Mouse (Mus musculus): ENCODE results near the gene Trpv4.

Gene Trpv4

DNA sequence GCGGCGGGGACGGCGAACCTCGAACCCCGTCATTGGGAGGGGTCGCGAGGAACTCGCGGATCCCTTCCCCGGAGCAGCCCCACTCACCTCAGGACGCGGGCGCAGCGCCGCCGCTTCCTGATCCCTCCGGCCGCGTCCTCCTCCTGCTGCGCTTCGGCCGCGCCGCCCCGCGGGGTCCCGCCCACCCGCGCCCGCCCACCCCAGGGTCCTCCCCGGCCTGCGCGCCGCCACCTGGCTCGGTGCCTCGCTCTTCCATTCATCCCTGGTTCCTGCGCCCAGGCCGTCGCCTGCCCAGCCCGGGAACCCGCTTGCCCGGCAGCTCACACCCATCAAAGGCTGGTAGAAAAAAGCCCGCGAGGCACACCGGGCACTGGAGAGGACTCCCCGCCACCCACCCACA is at the start of gene Trpv4:
Gene Trpv4, minus strand, starts transcription at position 167 of the 400 bp plus-strand sequence.
- DNase-seq, result peak; percentile 46 to 69

DNA sequence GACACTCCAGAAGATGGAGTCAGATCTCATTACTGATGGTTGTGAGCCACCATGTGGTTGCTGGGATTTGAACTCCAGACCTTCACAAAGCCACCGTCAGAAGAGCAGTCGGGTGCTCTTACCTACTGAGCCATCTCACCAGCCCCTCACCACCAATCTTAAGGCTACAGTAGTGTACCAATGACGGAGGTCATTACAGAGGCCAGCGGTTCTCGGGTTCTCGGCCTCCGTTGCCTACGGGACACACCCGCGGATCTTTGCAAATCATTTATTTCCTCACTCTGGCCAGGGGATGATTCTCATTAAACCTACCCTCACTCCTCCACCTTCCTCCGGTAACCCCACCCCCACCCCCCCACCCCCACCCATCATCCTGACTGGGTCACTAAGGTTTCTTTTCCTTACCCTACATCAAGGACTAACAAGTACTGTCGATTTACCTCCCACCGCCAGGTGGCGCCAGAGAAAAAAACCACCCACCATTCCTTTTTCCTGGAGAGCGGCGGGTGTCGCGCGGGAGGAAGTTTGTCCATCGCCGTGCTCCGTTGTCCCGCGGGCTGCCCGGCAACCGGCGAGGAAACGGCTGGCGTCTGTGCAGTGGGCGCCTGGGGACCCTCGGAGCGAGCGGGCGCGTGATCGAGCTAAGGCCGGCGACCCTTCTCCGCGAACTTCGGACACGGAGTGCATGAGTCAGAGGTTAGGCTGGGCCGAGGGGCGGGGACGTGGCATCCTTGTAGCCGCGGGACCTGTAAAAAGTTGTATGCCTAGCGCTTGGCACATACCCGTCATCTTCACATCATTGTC is 49.2 kb upstream of the Trpv4 start, which contains the start of gene Tchp:
Gene Tchp, plus strand, starts transcription at position 496 of the 804 bp plus-strand sequence.
- DNase-seq, result peak; percentile 97 to 98

DNA sequence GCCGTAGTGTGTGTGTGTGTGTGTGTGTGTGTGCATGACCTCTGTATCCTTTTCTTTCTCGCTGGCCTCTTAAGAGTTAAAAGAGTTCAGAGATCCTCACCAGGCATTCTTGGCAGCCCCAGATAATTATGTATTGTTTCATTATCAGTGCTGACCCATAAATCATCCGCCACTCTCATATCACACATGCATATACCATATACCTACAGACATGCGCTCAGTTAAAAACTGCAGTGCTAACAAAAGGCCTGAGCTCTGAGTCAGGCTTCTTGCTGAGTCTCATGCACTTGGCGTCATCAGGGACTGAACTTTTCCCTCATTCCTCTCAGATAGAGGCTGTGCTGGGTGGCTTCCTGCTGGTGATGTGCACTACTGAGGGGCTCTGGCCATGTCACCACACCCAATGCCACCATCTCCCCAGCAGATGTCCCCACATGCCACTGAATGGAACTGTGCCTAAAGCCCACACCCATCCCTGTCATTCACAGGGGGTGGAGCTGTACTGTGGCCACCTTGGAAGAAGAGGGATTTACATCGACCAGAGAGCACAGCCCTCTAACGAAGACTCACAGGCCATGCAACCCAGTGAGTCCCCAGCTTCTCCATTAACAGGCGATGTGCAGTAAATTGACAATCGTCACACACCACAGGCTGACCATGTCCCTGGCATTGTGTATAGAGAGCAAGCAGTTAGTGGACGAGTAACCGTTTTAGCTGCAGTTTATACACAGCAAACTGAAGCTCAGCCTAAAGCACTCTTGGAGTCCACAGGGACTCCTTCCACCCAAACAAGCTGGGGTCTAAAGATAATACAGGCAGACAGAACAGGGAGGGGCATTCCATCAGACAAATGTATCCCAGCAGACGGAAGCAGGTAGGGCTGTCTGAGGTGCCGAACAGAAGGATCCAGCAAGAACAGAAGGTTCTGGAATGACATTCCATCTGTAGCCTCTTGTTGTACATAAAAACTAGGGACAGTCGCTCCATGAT is 44.5 kb upstream of the Trpv4 start:
- peak; percentile 61 to 68 for DNase-seq

DNA sequence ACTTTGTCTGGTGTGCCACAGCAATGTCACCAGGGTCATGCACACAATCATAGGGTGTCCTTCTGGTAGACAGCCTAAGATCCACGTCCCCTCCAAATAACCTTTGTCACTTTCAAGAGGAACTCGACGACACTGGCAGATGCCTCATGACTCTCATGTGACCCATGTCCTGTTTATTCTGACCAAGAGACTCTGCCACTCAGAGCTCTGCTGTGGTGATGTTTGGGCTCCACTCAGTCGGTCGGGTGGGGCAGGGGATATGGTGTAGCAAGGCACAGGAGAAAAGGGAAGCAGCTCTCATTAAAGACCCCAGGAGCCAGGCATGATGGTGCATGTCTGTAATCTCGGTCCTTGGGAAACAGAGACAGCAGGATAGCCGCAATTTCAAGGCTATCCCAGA is 40.8 kb upstream of the Trpv4 start:
- no peak for DNase-seq

DNA sequence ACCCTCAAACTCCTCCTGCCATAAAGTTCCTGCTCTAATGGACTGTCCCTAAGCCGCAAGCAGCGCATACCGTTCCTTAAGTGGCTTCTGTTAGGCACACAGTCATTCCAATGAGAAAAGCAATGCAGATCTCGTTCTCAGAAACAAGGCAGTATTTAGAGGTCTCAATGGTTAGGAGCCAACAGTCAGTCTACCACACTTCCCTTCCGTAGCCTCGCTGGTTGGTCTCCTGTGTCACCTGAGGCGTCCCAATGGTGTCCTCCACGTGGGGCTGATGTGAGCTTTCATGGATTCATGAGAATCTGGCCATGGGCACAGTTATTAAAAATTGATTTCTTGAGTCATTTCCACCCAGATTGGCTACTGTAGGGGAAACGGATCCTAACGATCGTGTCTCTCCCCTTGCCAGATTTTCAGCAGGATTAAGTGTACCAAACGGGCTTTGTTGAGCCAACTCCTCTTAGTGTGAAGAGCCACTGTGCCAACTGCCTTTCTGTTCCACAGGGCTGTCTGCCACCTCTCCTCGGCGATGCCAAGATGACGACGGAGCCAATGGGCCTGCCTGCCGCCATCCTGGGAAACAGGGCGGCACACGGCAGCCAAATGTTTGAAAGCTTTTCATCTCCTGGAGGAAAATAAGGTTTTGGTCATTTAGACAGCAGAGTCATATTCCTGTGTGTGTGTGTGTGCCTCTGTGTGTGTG is 40.0 kb upstream of the Trpv4 start:
- no peak for DNase-seq

DNA sequence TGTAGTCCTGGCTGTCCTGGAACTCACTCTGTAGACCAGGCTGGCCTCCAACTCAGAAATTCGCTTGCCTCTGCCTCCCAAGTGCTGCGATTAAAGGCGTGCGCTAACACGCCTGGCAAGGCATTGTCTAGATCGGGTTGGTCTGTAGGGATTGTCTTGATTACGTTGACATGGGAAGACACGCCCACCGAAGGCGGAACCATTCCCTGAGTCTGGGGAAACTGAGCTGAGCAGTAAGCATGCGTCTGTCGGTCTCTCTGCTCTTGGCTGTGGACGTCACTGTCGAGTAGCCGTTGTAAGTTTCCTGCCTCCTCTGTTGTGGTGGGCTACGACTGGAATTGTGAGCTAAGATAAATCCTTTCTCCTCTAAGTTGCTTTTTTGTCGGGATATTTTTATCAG is 38.7 kb upstream of the Trpv4 start:
- DNase-seq, result no peak

DNA sequence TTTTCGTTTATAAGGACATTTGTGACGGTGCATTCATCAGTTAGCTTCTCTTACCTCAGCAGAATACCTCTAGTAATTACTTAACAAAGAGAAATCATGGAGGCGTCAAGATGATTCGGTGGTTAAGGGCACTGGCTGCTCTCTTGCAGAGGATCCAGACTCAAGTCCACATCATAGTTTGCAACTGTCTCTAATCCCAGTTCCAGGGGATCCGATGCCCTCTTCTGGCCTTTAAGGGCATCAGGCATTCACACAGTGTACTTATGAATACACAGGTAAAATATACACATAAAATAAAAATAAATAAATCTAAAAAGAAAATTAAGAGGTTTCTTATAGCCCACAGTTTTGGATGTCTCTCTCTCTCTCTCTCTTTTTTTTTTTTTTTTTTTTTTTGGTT is 37.6 kb upstream of the Trpv4 start:
- DNase-seq, result no peak

DNA sequence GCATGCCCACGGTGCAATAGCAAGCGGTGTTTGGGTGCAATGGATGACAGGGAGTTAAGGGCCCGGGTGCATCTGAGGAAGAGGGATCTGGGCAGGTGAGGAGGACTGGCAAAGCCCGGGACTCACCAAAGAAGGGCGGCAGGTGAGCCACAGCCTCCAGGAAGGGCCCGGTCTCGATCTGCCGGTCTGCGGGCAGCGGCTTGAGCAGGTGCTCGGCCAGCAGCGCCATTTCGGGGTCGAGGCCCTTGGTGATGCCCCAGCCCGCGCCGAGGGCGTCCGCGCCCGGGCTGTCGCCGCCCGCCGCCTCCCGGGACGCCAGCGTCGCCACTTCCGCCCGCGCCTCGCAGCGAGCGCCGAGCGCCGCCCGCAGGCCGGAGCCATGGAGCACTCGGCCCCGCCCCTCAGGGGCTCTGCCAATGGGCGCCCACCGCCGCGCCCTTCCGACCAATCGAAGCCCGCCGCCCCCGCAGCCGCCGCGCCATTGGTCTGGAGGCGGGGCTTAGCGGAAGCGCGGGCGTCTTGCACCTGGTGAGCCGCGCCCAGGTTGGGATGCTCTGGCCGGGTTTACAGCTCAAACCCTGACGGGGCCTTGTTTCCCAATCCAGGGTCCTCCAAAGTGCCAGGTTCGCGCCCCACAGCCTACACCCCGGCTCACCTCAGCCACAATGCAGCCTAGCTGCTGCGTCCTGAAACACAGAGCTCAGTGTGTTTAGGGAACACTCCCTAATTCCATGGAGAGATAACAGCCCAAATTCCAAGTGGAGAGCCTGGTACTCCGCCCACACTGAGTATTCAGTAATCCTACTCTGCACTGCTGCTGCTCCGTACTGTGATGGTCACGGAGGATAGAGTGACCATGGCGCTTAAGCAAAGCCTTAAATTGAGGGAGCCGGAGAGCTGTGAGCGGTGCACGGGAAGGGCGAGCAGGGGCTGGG is 32.7 kb upstream of the Trpv4 start, which contains the start of gene Gltp:
Gene Gltp, minus strand, starts transcription at position 352 of the 935 bp plus-strand sequence.
- DNase-seq, result peak; percentile 93 to 96

DNA sequence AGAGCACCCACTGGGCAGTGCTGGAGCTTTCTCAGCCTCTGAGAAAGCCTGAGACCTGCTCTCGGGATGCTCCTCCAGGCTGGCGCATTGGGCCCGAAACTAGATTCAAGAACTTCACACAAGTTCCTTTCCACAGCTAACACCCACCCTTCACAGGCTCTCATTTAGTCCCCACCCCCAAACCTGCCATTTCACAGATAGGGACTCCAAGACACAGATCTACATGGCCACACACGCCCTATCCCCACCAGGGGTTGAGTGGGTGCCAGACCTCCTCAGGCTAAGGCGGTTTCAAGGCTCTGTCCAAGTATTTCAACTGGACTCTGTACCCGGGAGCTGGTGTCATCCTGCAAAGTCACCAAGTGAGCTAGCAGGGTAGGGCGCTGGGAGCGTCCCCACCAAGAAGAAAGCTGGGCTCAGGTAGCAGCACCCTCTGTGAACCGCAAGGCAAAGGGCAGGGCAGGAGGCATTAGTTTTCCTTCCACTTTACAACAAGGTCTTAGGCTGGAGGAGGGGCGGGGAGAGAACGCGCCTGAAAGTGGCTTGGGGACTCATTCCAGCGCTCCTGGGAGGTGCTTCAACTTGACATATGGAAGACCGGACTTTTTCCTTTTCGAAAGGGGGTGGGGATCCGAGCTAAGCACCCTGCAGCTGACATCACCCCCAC is 31.6 kb upstream of the Trpv4 start:
- DNase-seq, result peak; percentile 41 to 63

DNA sequence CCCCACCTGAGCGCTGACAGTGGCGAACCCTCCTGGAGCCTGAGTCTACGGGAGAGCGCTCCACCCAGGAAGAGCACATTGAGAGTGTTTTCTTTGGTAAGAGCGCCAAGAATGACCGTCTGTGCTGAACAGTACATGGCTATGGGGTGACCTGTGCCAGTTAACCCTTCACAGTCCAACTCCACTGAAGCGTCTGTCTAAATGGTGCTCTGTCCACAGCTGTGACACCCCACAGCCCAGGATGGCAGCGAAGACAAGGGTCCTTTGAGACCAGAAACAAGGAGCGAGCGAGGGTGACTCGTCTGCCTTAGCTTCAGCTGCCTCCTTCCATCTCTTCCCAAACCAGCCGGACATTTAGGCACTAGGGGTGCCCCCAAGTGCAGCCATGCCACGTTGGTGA is 30.5 kb upstream of the Trpv4 start:
- no peak for DNase-seq

DNA sequence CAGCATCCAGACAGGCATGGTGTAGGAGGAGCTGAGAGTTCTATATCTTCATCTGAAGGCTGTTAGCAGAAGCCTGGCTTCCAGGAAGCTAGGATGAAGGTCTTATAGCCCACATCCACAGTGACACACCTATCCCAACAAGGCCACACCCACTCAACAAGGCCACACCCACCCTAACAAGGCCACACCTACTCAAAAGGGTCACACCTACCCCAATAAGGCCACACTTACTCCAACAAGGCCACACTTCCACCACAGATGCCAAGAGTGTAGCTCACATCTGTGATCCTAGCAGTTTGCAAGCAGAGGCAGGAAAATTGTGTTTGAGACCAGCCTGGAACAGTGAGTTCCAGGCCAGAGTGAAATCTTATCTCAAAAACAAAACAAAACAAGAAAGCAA is 29.7 kb upstream of the Trpv4 start:
- DNase-seq, result no peak

DNA sequence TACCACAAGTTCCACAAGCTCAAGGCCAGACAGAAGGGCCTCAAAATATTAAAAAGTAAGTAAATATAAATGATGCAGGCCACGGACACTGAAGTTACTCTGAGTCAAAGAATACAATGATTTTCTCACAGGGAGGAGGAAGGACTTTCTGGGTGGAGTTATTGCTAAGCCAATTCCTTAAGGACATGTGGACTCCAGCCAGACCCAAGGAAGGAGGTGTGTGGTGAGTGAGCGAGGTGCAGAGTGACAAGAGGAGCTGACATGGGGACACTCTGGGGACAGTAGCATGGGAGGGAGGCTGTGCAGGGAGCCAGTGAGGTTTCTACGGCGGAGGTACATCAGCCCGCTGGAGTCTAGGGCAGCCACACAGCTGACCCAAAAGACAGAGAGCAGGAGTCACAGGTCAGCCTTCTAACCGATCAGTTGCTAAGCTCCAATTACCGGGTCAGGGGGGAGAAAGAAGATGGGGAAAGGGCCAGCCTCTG is 28.5 kb upstream of the Trpv4 start:
- no peak for DNase-seq

DNA sequence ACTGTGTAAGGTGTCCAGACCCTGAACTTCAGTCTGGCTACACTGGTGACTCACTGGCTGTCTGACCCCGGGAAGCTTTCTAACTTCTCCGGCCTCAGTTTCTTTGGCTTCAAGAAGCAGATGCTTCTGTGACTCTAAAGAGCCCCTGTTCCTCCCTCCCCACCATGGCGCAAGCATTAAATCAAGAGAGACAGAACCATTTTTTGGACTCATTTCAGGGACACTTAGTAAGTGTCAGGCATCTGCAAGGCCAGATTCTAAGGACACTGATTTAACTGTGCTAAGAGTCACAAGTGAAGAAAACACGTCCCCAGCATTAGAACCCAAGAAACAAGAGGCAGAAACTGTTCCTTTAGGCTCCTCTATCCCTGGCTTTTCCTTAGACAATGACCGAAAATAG is 27.8 kb upstream of the Trpv4 start:
- no peak for DNase-seq

DNA sequence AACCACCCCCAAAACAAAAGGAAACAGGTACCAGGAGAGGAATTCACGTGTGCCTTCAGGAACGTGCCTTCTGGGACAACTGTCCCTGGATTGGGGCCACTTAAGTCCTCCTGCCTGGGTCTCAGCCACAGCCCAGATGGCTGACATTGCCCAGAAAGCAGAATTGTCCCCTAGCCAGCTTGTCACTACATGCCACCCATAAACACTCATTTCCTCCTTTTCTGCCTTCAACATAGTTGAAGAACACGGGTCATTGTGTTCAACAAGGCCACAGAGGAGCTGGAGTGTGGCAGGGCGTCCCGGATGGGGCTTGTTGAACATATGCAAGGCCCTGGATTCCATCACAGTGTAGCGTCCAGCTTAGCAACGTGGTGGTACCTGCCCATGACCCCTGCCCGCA is 23.5 kb upstream of the Trpv4 start:
- DNase-seq, result no peak

DNA sequence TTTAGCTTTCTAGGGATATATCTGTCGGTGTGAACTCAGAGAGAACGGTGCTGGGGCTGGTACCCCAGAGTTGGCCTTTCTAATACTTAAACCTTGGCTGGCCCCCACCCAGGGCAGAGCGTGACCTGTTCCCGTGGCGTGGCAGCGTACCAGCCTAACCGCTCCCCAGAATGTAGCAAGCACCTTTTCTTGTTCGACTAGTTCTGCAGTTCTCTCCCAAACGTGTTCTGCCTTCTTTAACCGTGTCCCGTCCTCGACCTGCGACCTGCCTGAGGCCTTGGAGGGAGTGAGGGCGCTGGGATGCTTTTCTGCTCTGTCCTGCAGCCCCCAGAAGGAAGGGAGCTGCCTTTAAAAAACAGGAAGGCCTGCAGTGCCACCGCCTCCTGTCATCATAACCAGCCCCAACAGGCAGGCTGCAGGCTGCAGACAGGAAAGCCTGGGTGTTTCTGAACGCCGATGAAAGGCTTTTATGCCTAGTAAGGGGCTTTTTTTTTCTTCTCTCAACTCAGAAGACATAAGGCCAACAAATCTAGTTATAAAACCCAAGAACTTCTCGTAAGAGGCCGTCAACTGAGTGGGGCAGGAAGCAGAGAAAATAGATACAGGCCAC is 22.6 kb upstream of the Trpv4 start:
- DNase-seq, result no peak

DNA sequence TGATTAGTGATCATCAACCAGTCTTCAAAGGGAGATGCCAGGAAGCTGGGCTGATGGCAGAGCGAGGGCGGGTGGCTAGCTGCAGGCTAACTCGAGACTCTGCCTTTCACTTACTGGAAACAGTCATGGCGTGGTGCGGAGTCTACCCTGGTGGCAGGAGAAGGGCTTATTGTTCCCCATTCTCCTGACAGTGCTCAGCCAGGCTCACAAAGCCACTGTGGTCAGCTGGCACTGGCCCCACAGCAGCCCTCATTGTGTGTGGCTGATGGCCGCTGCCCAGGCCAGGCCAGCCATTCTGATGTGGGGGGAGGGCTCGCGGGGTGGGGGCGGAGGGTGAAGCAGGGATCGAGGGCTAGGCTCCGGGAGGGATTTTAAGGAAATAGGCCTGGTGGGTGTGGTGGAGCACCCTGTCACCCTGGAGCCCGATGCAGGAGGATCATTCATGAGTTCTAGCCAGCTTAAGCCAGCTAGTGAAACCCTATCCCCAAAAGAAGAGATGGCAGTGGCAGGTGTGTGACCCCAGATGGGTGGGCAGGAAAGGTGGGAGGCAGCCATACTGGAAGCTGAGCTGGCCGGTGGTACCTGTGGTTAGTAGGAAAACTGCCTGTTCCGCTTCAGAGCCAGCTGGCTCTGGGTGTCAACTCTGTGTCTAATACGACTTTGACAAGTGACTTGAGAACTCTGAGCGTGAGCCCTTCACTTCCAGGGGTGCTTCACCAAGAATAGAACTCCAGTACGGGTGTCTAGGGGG is 21.8 kb upstream of the Trpv4 start:
- DNase-seq, result no peak

DNA sequence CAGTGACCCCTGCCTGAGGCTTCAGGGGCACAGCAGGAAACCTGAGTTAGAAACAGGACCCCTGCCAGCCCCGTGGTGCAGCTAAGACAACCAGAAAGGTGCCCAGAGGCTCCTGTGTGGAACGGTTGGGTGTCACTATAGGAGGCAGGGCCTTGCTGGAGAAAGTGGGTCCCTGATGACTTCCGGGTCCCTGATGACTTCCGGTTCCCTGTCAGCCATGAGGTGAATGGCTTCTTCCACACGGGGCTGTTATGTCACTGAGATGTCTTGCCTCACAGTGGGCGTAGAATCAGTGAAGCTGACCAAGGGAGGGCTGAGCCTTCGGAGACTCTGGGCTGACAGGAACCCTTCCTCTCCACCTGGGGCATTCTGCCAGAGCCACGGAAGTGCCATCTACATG is 16.4 kb upstream of the Trpv4 start:
- DNase-seq, result no peak

DNA sequence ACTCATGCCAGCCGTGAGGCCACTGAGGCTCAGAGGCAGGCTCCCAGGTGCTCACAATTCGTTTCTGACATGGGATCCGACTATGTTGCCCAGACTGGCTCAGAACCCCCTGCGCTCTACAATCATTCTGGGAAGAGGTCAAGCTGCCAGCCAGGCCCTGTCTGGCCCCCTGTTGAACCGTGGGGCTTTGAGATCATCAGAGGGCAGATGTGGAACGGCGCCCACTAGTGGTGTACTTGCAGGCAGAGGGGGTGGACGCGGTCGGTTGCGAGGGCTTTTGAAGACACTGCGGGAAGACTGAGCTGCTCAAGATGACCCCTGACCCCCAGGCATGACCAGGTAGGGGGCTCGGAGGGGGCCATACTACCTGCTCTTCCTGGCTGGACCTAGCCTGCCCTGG is 14.9 kb upstream of the Trpv4 start:
- DNase-seq, result no peak

DNA sequence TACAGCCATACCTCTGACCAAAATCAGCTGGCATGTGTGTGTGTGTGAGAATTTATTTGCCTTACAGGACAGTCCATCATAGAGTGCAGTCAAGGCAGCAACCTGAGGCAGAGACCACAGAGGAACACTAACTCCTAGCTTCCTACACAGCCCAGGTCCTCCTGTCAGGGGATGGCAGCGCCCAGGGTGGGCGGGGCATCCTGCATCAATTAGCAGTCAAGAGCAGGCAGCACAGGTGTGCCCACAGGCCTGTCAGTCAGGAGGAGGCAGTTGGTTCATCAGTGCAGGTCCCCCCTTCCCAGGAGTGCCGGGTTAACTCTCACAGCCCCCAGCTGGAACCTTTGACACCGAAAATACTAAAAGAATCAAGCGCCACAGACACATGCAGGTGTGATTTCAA is 10.8 kb upstream of the Trpv4 start:
- no peak for DNase-seq

Measured in kidney, postnatal 4 days (tissue).